22 mouse cellular contexts compared by ENCODE assay signal in genomic region chr1:165791411-165791810, GRCm38 (mm10). TPM values are rescaled to one million over a fixed set of nuclear protein-coding genes. Genes with fewer than 3 reads are reported as not detected.
DNase-seq lines count a peak whose midpoint lies in the region; ATAC-seq and TF ChIP-seq lines count a peak whose summit lies in the region.
"Had no signal": no experiment of that assay in that cellular context is flagged by ENCODE, and none has a peak within 500 bp of the region (broad histone marks: within the 10 kb centered on the region; RNA-seq: fewer than 3 reads in every experiment).

No protein-coding gene starts in this region.

- no peaks in the 10 kb centered on the region for H3K27me3 ChIP-seq in thymus, adult 2 months (ENCODE audit: control insufficient read depth, insufficient read depth, low read length)
- H3K27me3 ChIP-seq in lung, postnatal 0 days (replicated peaks; ENCODE audit: insufficient read depth, low read length) = no peaks in the 10 kb centered on the region
- H3K27me3 ChIP-seq: forebrain, embryonic 13.5 days; forebrain, embryonic 15.5 days had no signal

- no peak for TF ChIP-seq CTCF in thymus, adult 2 months (IDR thresholded peaks at IDR 0.05; ENCODE audit: borderline replicate concordance, control insufficient read depth, extremely low read depth, insufficient read depth, low read length, poor library complexity)
- no peak for TF ChIP-seq CTCF in lung, postnatal 0 days (IDR thresholded peaks at IDR 0.05)

- peaks cover 12% of the 10 kb centered on the region; the same call in 1 of the 2 replicates for H3K36me3 ChIP-seq in thymus, adult 2 months (ENCODE audit: control insufficient read depth, insufficient read depth, low read length)
- H3K36me3 ChIP-seq in lung, postnatal 0 days (ENCODE audit: insufficient read depth, low read length) = no peaks in the 10 kb centered on the region
- H3K36me3 ChIP-seq: embryonic facial prominence, embryonic 10.5 days; embryonic facial prominence, embryonic 12.5 days; forebrain, embryonic 15.5 days had no signal

- H3K9ac ChIP-seq in lung, postnatal 0 days (replicated peaks; ENCODE audit: low read depth) = no peak overlapping the region
- H3K9ac ChIP-seq: embryonic facial prominence, embryonic 12.5 days; forebrain, embryonic 13.5 days; forebrain, embryonic 15.5 days; forebrain, postnatal 0 days had no signal

- peaks cover 40% of the 10 kb centered on the region for H3K4me1 ChIP-seq in thymus, adult 2 months (replicated peaks; ENCODE audit: control insufficient read depth, insufficient read depth, low read length)
- no peaks in the 10 kb centered on the region for H3K4me1 ChIP-seq in lung, postnatal 0 days (ENCODE audit: insufficient read depth, low read depth, low read length)

- H3K27ac ChIP-seq in thymus, adult 2 months (ENCODE audit: control insufficient read depth, insufficient read depth, low read length) = no peak overlapping the region
- H3K27ac ChIP-seq in lung, postnatal 0 days (ENCODE audit: low read length) = no peak overlapping the region
- H3K27ac ChIP-seq: embryonic facial prominence, embryonic 10.5 days; embryonic facial prominence, embryonic 12.5 days; forebrain, embryonic 13.5 days; forebrain, embryonic 15.5 days had no signal

- WGBS in thymus, adult 2 months = 87% methylated on average over 9 of the region's 9 CpGs
- 73% methylated on average over 9 of the region's 9 CpGs for WGBS in lung, postnatal 0 days

- no peak for TF ChIP-seq EP300 in lung, postnatal 0 days (IDR thresholded peaks at IDR 0.05)

- no peaks in the 10 kb centered on the region for H3K9me3 ChIP-seq in lung, postnatal 0 days (ENCODE audit: low read length)
- H3K9me3 ChIP-seq: embryonic facial prominence, embryonic 10.5 days; embryonic facial prominence, embryonic 12.5 days; forebrain, embryonic 13.5 days; forebrain, embryonic 15.5 days had no signal

- peak overlapping the region; percentile 21; the same call in 1 of the 2 replicates for H3K4me3 ChIP-seq in thymus, adult 2 months (ENCODE audit: control insufficient read depth, insufficient read depth, low read length)
- no peak overlapping the region for H3K4me3 ChIP-seq in lung, postnatal 0 days (ENCODE audit: low read depth, low read length)
- H3K4me3 ChIP-seq: embryonic facial prominence, embryonic 10.5 days; embryonic facial prominence, embryonic 12.5 days; forebrain, embryonic 13.5 days; forebrain, embryonic 15.5 days had no signal

- TF ChIP-seq POLR2A in thymus, adult 2 months (IDR thresholded peaks at IDR 0.05; ENCODE audit: control insufficient read depth, extremely low read depth, insufficient read depth, low read length, poor library complexity) = no peak

- DNase-seq in CD4-positive, CD25-positive, alpha-beta regulatory T cell, adult 2 months (ENCODE audit: low read depth, low spot score) = peak; percentile 51
- no peak for DNase-seq in thymus, adult 2 months
- no peak for DNase-seq in thymus, postnatal 4 days
- DNase-seq in induced T-regulatory cell, adult 2 months (ENCODE audit: low read depth) = peak; percentile 66
- DNase-seq in ovary, postnatal 36 days (ENCODE audit: low spot score) = no peak
- no peak for DNase-seq in lung, postnatal 0 days (ENCODE audit: low spot score)
- DNase-seq: adrenal gland, adult 8-10 months; adrenal gland, postnatal 14 days; adrenal gland, postnatal 36 days; B cell, adult 2 months; cerebellum, adult 11-12 months; cerebellum, adult 2 months; cerebellum, adult 9-10 months; cerebellum, postnatal 10 days; cerebellum, postnatal 25 days; forebrain, postnatal 0 days had no signal

- no peak for ATAC-seq in CD4-positive, CD25-positive, alpha-beta regulatory T cell, adult 4 months
- ATAC-seq in lung, postnatal 0 days = no peak
- ATAC-seq: activated CD4-positive, CD25-positive, alpha-beta regulatory T cell, adult 4 months; forebrain, embryonic 13.5 days; forebrain, embryonic 15.5 days; forebrain, postnatal 0 days had no signal

- no peak overlapping the region for H3K4me2 ChIP-seq in lung, postnatal 0 days (replicated peaks; ENCODE audit: low read depth, low read length)
- H3K4me2 ChIP-seq: embryonic facial prominence, embryonic 12.5 days; forebrain, embryonic 13.5 days; forebrain, embryonic 15.5 days had no signal

RNA-seq across cellular contexts. Expression of gene Cd247, which starts 2.9 kb away (rescaled TPM):
- polyA plus RNA-seq in CD4-positive, CD25-positive, alpha-beta regulatory T cell, adult 4 months (2017; shearing (Covaris generic)) = 100 to 1,000 TPM; 443 to 540 TPM
- 559 and 663 TPM in 2 replicates for polyA plus RNA-seq in thymus, adult 2 months (2012; rRNA removed)
- polyA plus RNA-seq in lung, postnatal 0 days (2015; fragmentation: Nextera tagmentation; extraction: Ambion mirVana) = 1.3 and 1.5 TPM in 2 replicates

RNA-seq across cellular contexts. Expression of gene Creg1, which starts 27.9 kb away (rescaled TPM):
- polyA plus RNA-seq in CD4-positive, CD25-positive, alpha-beta regulatory T cell, adult 4 months (2017; shearing (Covaris generic)) = 10 to 100 TPM; 17.4 to 25.9 TPM
- polyA plus RNA-seq in thymus, adult 2 months (2012; rRNA removed) = 37.5 and 43.2 TPM in 2 replicates
- polyA plus RNA-seq in lung, postnatal 0 days (2015; fragmentation: Nextera tagmentation; extraction: Ambion mirVana) = 123 and 148 TPM in 2 replicates

Comparison
In these comparisons a context has a peak if more than half of its experiments do, and no peak if none do; other contexts are left out.
1. DNase-seq: peak in CD4-positive, CD25-positive, alpha-beta regulatory T cell, adult 2 months (single experiment) and induced T-regulatory cell, adult 2 months (single experiment); none in thymus, adult 2 months (single experiment), thymus, postnatal 4 days (single experiment), ovary, postnatal 36 days (single experiment) and lung, postnatal 0 days (single experiment).
2. RNA of gene Cd247, which starts 2.9 kb away (polyA plus RNA-seq): 559 to 663 TPM in thymus, adult 2 months and 443 to 540 TPM in CD4-positive, CD25-positive, alpha-beta regulatory T cell, adult 4 months; 1.3 to 1.5 TPM in lung, postnatal 0 days; every median in the first group is over 100 times any median in the second.